Mouse (Mus musculus): ENCODE data around the gene Lingo2.

DNA sequence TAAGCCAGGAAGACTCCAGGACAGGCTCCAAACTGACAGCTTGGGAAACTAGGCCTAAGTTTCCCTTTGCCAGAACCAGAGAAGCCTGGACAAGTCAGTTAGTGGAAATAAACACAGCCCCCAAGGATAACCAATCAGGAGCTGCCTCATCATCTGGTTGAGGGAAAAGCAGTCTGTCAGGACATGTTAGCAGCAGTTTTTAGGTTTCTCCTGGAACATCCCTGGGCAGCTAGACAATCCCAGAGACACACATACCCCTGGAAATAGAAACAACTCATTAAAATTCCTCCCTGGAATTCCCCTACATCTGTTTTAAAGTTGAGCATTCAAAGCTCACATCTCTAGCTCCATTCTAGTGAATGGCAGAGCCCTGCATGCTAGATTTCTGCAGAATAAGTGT, 76.8 kb downstream of the Lingo2 start:
- TF ChIP-seq GATA1 (IDR thresholded peaks at IDR 0.05; ENCODE audit: low read length) (no peak), TAL1 (IDR thresholded peaks at IDR 0.05; ENCODE audit: low read length) (no peak)
